Mouse (Mus musculus) CH12.LX (cell line): ENCODE results near the gene Rpp25. TPM values are rescaled to one million over a fixed set of nuclear protein-coding genes. Genes with fewer than 3 reads are reported as not detected.

Experiments
- DNase-seq: peaks from one replicate; pipeline ENCODE4 v3.0.0-alpha.2; 2013; ENCODE audit errors: extremely low read depth
- H3K27ac ChIP-seq: 2 replicates; pipeline ENCODE4 v1.5.1; 2012; ENCODE audit warnings: low read depth, mild to moderate bottlenecking, control low read depth, moderate library complexity; ENCODE audit not compliant: insufficient read depth
- H3K27me3 ChIP-seq: replicated peaks from 2 replicates; pipeline ENCODE3; 2012; ENCODE audit warnings: inconsistent platforms
- H3K36me3 ChIP-seq, 2 experiments: replicated peaks in 1 of 2; 2 replicates each; pipeline versions ENCODE3 to v1.6.1; 2012; ENCODE audit warnings: inconsistent platforms in 1 of 2, low read length in 1 of 2, mild to moderate bottlenecking in 1 of 2, mixed read lengths in 1 of 2, moderate library complexity in 1 of 2; ENCODE audit not compliant: control insufficient read depth in 1 of 2, insufficient read depth in 1 of 2
- H3K4me1 ChIP-seq, 2 experiments: 2 replicates each; pipeline ENCODE4 v1.6.1; 2012; ENCODE audit warnings: inconsistent platforms in 1 of 2, moderate library complexity in 1 of 2; ENCODE audit not compliant: insufficient read depth in 2 of 2, control insufficient read depth in 1 of 2
- H3K4me2 ChIP-seq: 2 replicates; pipeline ENCODE4 v1.6.1; 2012; ENCODE audit warnings: low read depth, mild to moderate bottlenecking, control low read depth; ENCODE audit not compliant: poor library complexity, insufficient read depth, severe bottlenecking
- H3K4me3 ChIP-seq, 3 experiments: fragments of 150-350 bp in 1 of 3; sonication (generic) in 1 of 3; replicated peaks in 1 of 3; 2 replicates each; pipeline versions ENCODE3 to v1.5.1; 2011 to 2012; ENCODE audit warnings: low read depth in 2 of 3, low read length in 2 of 3, mild to moderate bottlenecking in 2 of 3, moderate library complexity in 2 of 3, control low read depth in 1 of 3, improper control_type of control experiment in 1 of 3, inconsistent platforms in 1 of 3, mixed read lengths in 1 of 3; ENCODE audit not compliant: poor library complexity in 1 of 3
- H3K79me2 ChIP-seq: replicated peaks from 2 replicates; pipeline ENCODE4 v1.6.1; 2012; ENCODE audit warnings: mild to moderate bottlenecking, moderate library complexity; ENCODE audit not compliant: control insufficient read depth, poor library complexity, insufficient read depth, severe bottlenecking; ENCODE audit errors: extremely low read depth
- H3K9ac ChIP-seq: 2 replicates; pipeline ENCODE4 v1.6.1; 2012; ENCODE audit warnings: low read depth, mild to moderate bottlenecking, control low read depth, moderate library complexity; ENCODE audit not compliant: insufficient read depth
- H3K9me3 ChIP-seq: replicated peaks from 2 replicates; pipeline ENCODE3; 2012; ENCODE audit warnings: low read length, inconsistent platforms, mixed read lengths
- BHLHE40 ChIP-seq: IDR thresholded peaks from 2 replicates; pipeline ENCODE4 v1.6.1; 2011; ENCODE audit warnings: mild to moderate bottlenecking, low read depth, low read length, improper control_type of control experiment
- CTCF ChIP-seq, 2 experiments: IDR thresholded peaks in 1 of 2; conservative IDR thresholded peaks in 1 of 2; 2 replicates each; pipeline ENCODE4 v1.5.1; 2011 to 2012; ENCODE audit warnings: low read depth in 2 of 2, low read length in 2 of 2, improper control_type of control experiment in 1 of 2, inconsistent platforms in 1 of 2, mild to moderate bottlenecking in 1 of 2, moderate library complexity in 1 of 2
- HCFC1 ChIP-seq: IDR thresholded peaks from 2 replicates; pipeline ENCODE4 v1.6.1; 2012; ENCODE audit warnings: low read depth, mild to moderate bottlenecking, inconsistent platforms, low read length, improper control_type of control experiment
- JUN ChIP-seq: IDR thresholded peaks from 2 replicates; pipeline ENCODE4 v1.6.1; 2011; ENCODE audit warnings: low read depth, mild to moderate bottlenecking, low read length, improper control_type of control experiment, moderate library complexity; ENCODE audit not compliant: insufficient read depth
- MYC ChIP-seq: IDR thresholded peaks from 2 replicates; pipeline ENCODE4 v1.6.1; 2011; ENCODE audit warnings: low read depth, mild to moderate bottlenecking, improper control_type of control experiment, low read length
- NELFE ChIP-seq: IDR thresholded peaks from 2 replicates; pipeline ENCODE4 v1.6.1; 2011; ENCODE audit warnings: low read depth, low read length, improper control_type of control experiment
- POLR2A ChIP-seq: IDR thresholded peaks from 2 replicates; pipeline ENCODE4 v1.6.1; 2011; ENCODE audit warnings: low read depth, mild to moderate bottlenecking, improper control_type of control experiment, low read length
- RAD21 ChIP-seq: IDR thresholded peaks from 2 replicates; pipeline ENCODE4 v1.6.1; 2011; ENCODE audit warnings: low read depth, mild to moderate bottlenecking, low read length, improper control_type of control experiment, moderate library complexity
- SMC3 ChIP-seq: IDR thresholded peaks from 2 replicates; pipeline ENCODE4 v1.6.1; 2011; ENCODE audit warnings: low read depth, low read length, improper control_type of control experiment
- ZKSCAN1 ChIP-seq: IDR thresholded peaks from 2 replicates; pipeline ENCODE4 v1.6.1; 2012; ENCODE audit warnings: low read depth, inconsistent platforms, low read length, improper control_type of control experiment, borderline replicate concordance
- ZNF384 ChIP-seq: IDR thresholded peaks from 2 replicates; pipeline ENCODE4 v1.6.1; 2012; ENCODE audit warnings: low read depth, low read length, improper control_type of control experiment, inconsistent platforms
- dilution Hi-C: fragments of 300-500 bp; cut with MboI; formaldehyde crosslinking; loops from 2 replicates; pipeline ENCODE4 v1.14.3; 2020; ENCODE audit warnings: low sequenced_read_pairs; ENCODE audit not compliant: extremely low pct_unique_long_range_greater_than_20kb, extremely low pct_ligation_motif_present
- in situ Hi-C: fragments of 300-500 bp; cut with MboI; formaldehyde crosslinking; loops from 3 replicates; pipeline ENCODE4 v1.14.3; 2019; ENCODE audit warnings: low sequenced_read_pairs, low pct_ligation_motif_present, low pct_unique_long_range_greater_than_20kb, mixed read lengths
- polyA plus RNA-seq: library from polyadenylated mRNA; unstranded; fragments of >175 nt; gene quantifications from 2 replicates; pipeline ENCODE4 v1.2.1, GENCODE M21; 2012; ENCODE audit warnings: low read depth; ENCODE audit not compliant: insufficient read length
- total RNA-seq, 2 experiments: library from RNA; depleted of rRNA; stranded (reverse); fragments of 300-350 nt in 1 of 2; fragments of >200 nt in 1 of 2; gene quantifications; 2 replicates each; pipeline ENCODE4 v1.2.3; 2012 to 2014

The Rpp25 gene
- total and polyA plus RNA-seq, 3 experiments, result 0.21 TPM; not detected in 2

GRCm38 (mm10) chr9:57541312-57541711 is 37.5 kb downstream of the Rpp25 start:
- H3K27me3 ChIP-seq, result no peaks in the 10 kb centered on the region
- DNase-seq, result no peak
- dilution Hi-C loops, result no loop called here
- peaks cover 58 to 76% of the 10 kb centered on the region in 2 experiments for H3K36me3 ChIP-seq
- TF ChIP-seq RAD21, result peak; percentile 68
- peak; percentile 71 for TF ChIP-seq SMC3
- no peak for TF ChIP-seq BHLHE40
- no peak for TF ChIP-seq JUN
- no peak for TF ChIP-seq POLR2A
- peak; percentile 71 to 78 for TF ChIP-seq CTCF (conservative IDR thresholded peaks at IDR 0.05 in 1 of 2, IDR thresholded peaks at IDR 0.05 in 1 of 2; ENCODE audit: low read depth in 2 of 2, low read length in 2 of 2)
- TF ChIP-seq ZNF384, result peak; percentile 96
- TF ChIP-seq ZKSCAN1, result no peak
- peaks cover 10% of the 10 kb centered on the region for H3K79me2 ChIP-seq
- peaks cover 7 to 23% of the 10 kb centered on the region in 2 experiments for H3K4me1 ChIP-seq
- H3K4me2 ChIP-seq, result no peak overlapping the region
- no peaks in the 10 kb centered on the region for H3K9me3 ChIP-seq
- H3K27ac ChIP-seq, result no peak overlapping the region
- no peak overlapping the region for H3K4me3 ChIP-seq
- H3K9ac ChIP-seq, result no peak overlapping the region
- in situ Hi-C loops, result no loop called here

- H3K27ac ChIP-seq, result no peak overlapping the region
- H3K9ac ChIP-seq, result no peak overlapping the region
- no peaks in the 10 kb centered on the region for H3K9me3 ChIP-seq
- no peaks in the 10 kb centered on the region for H3K27me3 ChIP-seq
- H3K36me3 ChIP-seq, result peaks cover 82 to 97% of the 10 kb centered on the region in 2 experiments
- H3K4me2 ChIP-seq, result no peak overlapping the region
- dilution Hi-C loops, result no loop called here
- TF ChIP-seq POLR2A, result peak; percentile 19; the same call in 1 of the 2 replicates
- no peak for TF ChIP-seq NELFE
- TF ChIP-seq HCFC1, result no peak
- in situ Hi-C loops, result no loop called here
- no peak overlapping the region for H3K4me3 ChIP-seq
- peaks cover 3 to 11% of the 10 kb centered on the region in 2 experiments; a peak in 3 of 4 replicates for H3K4me1 ChIP-seq
- no peak for DNase-seq
- no peaks in the 10 kb centered on the region for H3K79me2 ChIP-seq
Measured at GRCm38 (mm10) chr9:57543951-57544350, 40.1 kb downstream of the Rpp25 start.

DNA sequence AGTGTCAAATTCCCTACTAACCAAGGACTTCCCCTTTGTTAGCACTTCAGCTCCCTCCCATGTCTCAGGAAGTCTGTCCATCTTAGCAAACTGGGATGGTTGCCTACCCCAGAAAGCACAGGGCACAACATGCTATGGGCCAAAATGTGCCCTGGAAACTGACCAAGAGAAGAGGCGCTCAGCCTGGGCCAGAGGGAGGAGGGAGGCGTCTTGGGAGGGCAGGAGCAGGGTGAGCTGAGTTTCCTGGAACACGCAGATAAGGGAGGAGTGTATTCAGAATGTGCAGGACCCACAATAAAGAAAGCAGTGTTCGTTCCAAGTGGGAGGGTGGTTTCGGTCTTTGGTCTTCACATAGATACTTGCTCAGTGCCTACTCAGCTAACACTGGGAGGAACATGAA is 43.5 kb downstream of the Rpp25 start:
- dilution Hi-C loops (no loop called here), in situ Hi-C loops (no loop called here)
- Histone ChIP-seq H3K27ac (no peak overlapping the region), H3K27me3 (no peaks in the 10 kb centered on the region), H3K4me1 (peaks cover 0 to 11% of the 10 kb centered on the region in 2 experiments; a peak in 3 of 4 replicates), H3K9me3 (no peaks in the 10 kb centered on the region), H3K79me2 (no peaks in the 10 kb centered on the region), H3K9ac (no peak overlapping the region), H3K36me3 (peaks cover 70 to 86% of the 10 kb centered on the region in 2 experiments), H3K4me2 (no peak overlapping the region), H3K4me3 (no peak overlapping the region)
- no peak for TF ChIP-seq MYC
- DNase-seq, result no peak
